Mouse (Mus musculus) liver, postnatal 0 days (tissue): ENCODE measurements around the gene Mmgt2.

Experiments
- CTCF ChIP-seq: sonication (generic); IDR thresholded peaks from 2 replicates; pipeline ENCODE4 v1.5.1; 2016; ENCODE audit warnings: antibody characterized with exemption, low read depth
- EP300 ChIP-seq: IDR thresholded peaks from 2 replicates; pipeline ENCODE4 v1.6.1; 2016; ENCODE audit warnings: antibody characterized with exemption, low read depth, mild to moderate bottlenecking

DNA sequence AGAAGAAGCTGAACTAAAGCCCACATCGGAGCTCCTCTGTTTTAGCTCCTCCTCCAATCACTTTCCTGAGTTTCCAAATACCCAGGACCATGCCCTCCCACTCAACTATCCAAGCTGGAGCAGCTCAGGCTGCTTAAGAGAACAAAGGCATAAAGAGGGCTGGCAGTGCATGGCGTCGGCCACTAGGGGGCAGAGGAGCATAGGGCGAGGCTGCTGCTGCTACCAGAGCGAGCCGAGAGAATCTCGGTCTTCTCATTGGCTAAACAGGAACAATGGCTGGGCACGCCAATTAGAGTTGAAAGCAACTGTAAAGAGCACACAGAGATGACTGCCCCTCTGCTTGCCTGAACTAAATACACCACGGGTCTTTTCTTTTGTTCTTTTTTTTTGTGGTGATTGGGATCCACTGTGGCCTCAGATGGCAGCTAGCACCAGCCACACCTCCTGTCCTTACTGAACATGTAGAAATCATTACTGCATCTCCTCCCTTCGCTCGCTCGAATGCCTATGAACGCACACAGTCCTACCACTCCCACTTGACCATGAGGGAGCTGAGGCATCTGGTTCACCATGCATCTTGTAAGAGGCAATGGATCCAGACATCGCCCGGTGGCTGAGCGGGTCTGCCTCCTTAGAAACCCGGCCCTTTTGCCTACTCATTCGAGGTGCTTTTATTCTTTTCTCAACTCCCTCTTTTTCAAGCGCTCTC, 34.7 kb upstream of the Mmgt2 start:
- TF ChIP-seq EP300 (no peak), CTCF (peak; percentile 100)
